Comparison of ENCODE assay signal across 16 mouse cellular contexts in genomic region chr13:47243569-47243968, GRCm38 (mm10).
"Had no signal": no experiment of that assay in that cellular context is flagged by ENCODE, and none has a peak within 500 bp of the region (broad histone marks: within the 10 kb centered on the region; RNA-seq: fewer than 3 reads in every experiment).

No protein-coding gene starts in this region.

- ATAC-seq: lung, postnatal 0 days; midbrain, embryonic 13.5 days; midbrain, embryonic 15.5 days had no signal

- H3K27ac ChIP-seq: lung, embryonic 15.5 days; macrophage; midbrain, embryonic 13.5 days; midbrain, embryonic 15.5 days; neural tube, embryonic 12.5 days; stomach, embryonic 15.5 days; stomach, postnatal 0 days had no signal

- H3K36me3 ChIP-seq: lung, embryonic 15.5 days; midbrain, embryonic 13.5 days; midbrain, embryonic 15.5 days; neural tube, embryonic 12.5 days; stomach, embryonic 15.5 days had no signal

- DNase-seq: lung, adult 2 months; lung, postnatal 14 days; lung, postnatal 36 days; right cerebral cortex, postnatal 14 days; thymus, adult 2 months; thymus, postnatal 25 days; thymus, postnatal 4 days had no signal

- H3K9me3 ChIP-seq: lung, embryonic 15.5 days; midbrain, embryonic 13.5 days; midbrain, embryonic 15.5 days; neural tube, embryonic 12.5 days; stomach, embryonic 15.5 days had no signal

- H3K4me3 ChIP-seq: lung, embryonic 15.5 days; midbrain, embryonic 13.5 days; midbrain, embryonic 15.5 days; neural tube, embryonic 12.5 days; stomach, embryonic 15.5 days had no signal

- H3K4me2 ChIP-seq: lung, embryonic 15.5 days; midbrain, embryonic 11.5 days; midbrain, embryonic 13.5 days; midbrain, embryonic 15.5 days; neural tube, embryonic 12.5 days; stomach, embryonic 15.5 days had no signal

- H3K9ac ChIP-seq: lung, embryonic 15.5 days; midbrain, embryonic 13.5 days; midbrain, embryonic 15.5 days; neural tube, embryonic 12.5 days; stomach, embryonic 15.5 days had no signal

- H3K4me1 ChIP-seq: stomach, embryonic 15.5 days had no signal

- H3K27me3 ChIP-seq: lung, embryonic 15.5 days; midbrain, embryonic 15.5 days; neural tube, embryonic 12.5 days; stomach, embryonic 15.5 days had no signal
